Mouse (Mus musculus): ENCODE measurements around the gene Lmod1. TPM values are rescaled to one million over a fixed set of nuclear protein-coding genes. Genes with fewer than 3 reads are reported as not detected.
A peak's percentile ranks its signal among the peaks of the same experiment; 100 is the strongest.

The Lmod1 gene
- total RNA-seq (2021) = 1 to 10 TPM; 1.7 to 3.8 TPM
- long read RNA-seq, experiment 1, partial matches to known transcripts = 1 of 2 reads
- long read RNA-seq, experiment 1, other reads (novel, unspliced or antisense) = 1 of 2 reads
- long read RNA-seq, experiment 2, partial matches to known transcripts = 0 of 2 reads
- long read RNA-seq, experiment 2, other reads (novel, unspliced or antisense) = 0 of 2 reads

- peak; percentile 61 for DNase-seq
Observed at GRCm38 (mm10) chr1:135324571-135324970, at the start of gene Lmod1. TSS of gene Lmod1 (plus strand) at chr1:135324807.

GRCm38 (mm10) chr1:135280646-135281045, 44.0 kb upstream of the Lmod1 start:
- DNase-seq = peak; percentile 92

- no peak for DNase-seq
Observed at GRCm38 (mm10) chr1:135281841-135282240, 42.8 kb upstream of the Lmod1 start.

GRCm38 (mm10) chr1:135282536-135283286, 41.9 kb upstream of the Lmod1 start:
- peak; percentile 54 for DNase-seq

GRCm38 (mm10) chr1:135283287-135283825, 41.3 kb upstream of the Lmod1 start:
- DNase-seq = peak; percentile 56

GRCm38 (mm10) chr1:135283826-135284291, 40.7 kb upstream of the Lmod1 start, which contains the start of gene Rnpep:
TSS of gene Rnpep (minus strand) at chr1:135284084.
- DNase-seq = peak; percentile 88

- no peak for DNase-seq
Observed at GRCm38 (mm10) chr1:135286311-135286710, 38.3 kb upstream of the Lmod1 start.

GRCm38 (mm10) chr1:135290908-135291307, 33.7 kb upstream of the Lmod1 start:
- no peak for DNase-seq

GRCm38 (mm10) chr1:135311356-135311755, 13.3 kb upstream of the Lmod1 start:
- DNase-seq = peak; percentile 38

- DNase-seq = no peak
Observed at GRCm38 (mm10) chr1:135312201-135312600, 12.4 kb upstream of the Lmod1 start.

- DNase-seq = peak; percentile 96
Observed at GRCm38 (mm10) chr1:135313284-135314031, 11.1 kb upstream of the Lmod1 start, which contains the start of gene Timm17a. TSS of gene Timm17a (minus strand) at chr1:135313778.

GRCm38 (mm10) chr1:135323367-135323901, 1.2 kb upstream of the Lmod1 start:
- DNase-seq = peak; percentile 31

- DNase-seq = no peak
Observed at GRCm38 (mm10) chr1:135325934-135326333, 1.3 kb downstream of the Lmod1 start.

GRCm38 (mm10) chr1:135328368-135328767, 3.8 kb downstream of the Lmod1 start:
- DNase-seq = no peak

GRCm38 (mm10) chr1:135330578-135330977, 6.0 kb downstream of the Lmod1 start:
- no peak for DNase-seq

- DNase-seq = no peak
Observed at GRCm38 (mm10) chr1:135341947-135342346, 17.3 kb downstream of the Lmod1 start.

GRCm38 (mm10) chr1:135344026-135344425, 19.4 kb downstream of the Lmod1 start:
- DNase-seq = no peak

GRCm38 (mm10) chr1:135346891-135347290, 22.3 kb downstream of the Lmod1 start:
- no peak for DNase-seq

GRCm38 (mm10) chr1:135347498-135348169, 23.0 kb downstream of the Lmod1 start:
- peak; percentile 64 for DNase-seq

- DNase-seq = peak; percentile 72
Observed at GRCm38 (mm10) chr1:135351953-135352352, 27.3 kb downstream of the Lmod1 start.

- DNase-seq = no peak
Observed at GRCm38 (mm10) chr1:135359071-135359470, 34.5 kb downstream of the Lmod1 start.

GRCm38 (mm10) chr1:135361491-135361890, 36.9 kb downstream of the Lmod1 start:
- DNase-seq = no peak
